ENCODE assay signal across 12 mouse cellular contexts in the genomic region with DNA sequence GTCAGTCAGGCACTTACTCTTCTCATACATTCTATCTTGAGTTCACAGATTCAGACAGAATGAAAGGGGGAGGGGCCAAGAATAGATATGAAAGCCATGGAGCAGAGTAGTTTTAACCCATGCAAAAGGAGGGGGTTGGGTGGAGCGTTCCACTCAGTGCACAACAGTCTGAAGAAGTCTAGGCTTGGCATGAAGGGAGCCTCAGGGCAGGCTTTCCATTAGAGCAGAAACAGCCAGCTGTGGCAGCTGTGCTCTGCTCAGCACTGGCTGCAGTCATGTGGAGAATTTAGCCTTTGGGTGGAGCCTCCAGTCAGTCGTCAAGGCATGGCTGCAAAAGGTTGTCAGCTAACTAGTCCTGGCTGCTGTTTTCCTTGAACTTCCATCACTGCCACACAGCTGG.
DNase-seq lines count a peak whose midpoint lies in the region; ATAC-seq lines count a peak whose summit lies in the region.
"Had no signal": no experiment of that assay in that cellular context is flagged by ENCODE, and none has a peak within 500 bp of the region (broad histone marks: within the 10 kb centered on the region; RNA-seq: fewer than 3 reads in every experiment).

No protein-coding gene starts in this region.

- no peak overlapping the region for H3K27ac ChIP-seq in kidney, embryonic 14.5 days (ENCODE audit: low read depth, low read length)
- H3K27ac ChIP-seq in neural tube, embryonic 13.5 days (replicated peaks): no peak overlapping the region
- H3K27ac ChIP-seq in neural tube, embryonic 15.5 days (replicated peaks): no peak overlapping the region
- H3K27ac ChIP-seq: limb, embryonic 12.5 days; midbrain, embryonic 13.5 days; neural tube, embryonic 12.5 days had no signal

- DNase-seq in kidney, postnatal 36 days: no peak
- peak; percentile 21 for DNase-seq in forelimb bud, embryonic 11.5 days (ENCODE audit: low read depth, low spot score)
- DNase-seq in testis, postnatal 10 days (ENCODE audit: low spot score): no peak
- DNase-seq: cerebellum, adult 8-10 months had no signal

- no peaks in the 10 kb centered on the region for H3K4me1 ChIP-seq in kidney, embryonic 14.5 days (ENCODE audit: control insufficient read depth, insufficient read depth, low read length)
- no peaks in the 10 kb centered on the region for H3K4me1 ChIP-seq in neural tube, embryonic 13.5 days (replicated peaks)
- no peaks in the 10 kb centered on the region for H3K4me1 ChIP-seq in neural tube, embryonic 15.5 days
- H3K4me1 ChIP-seq: midbrain, embryonic 13.5 days; neural tube, embryonic 12.5 days had no signal

- H3K4me2 ChIP-seq in kidney, embryonic 14.5 days (replicated peaks; ENCODE audit: low read depth, low read length): no peak overlapping the region
- H3K4me2 ChIP-seq in neural tube, embryonic 13.5 days: no peak overlapping the region
- no peak overlapping the region for H3K4me2 ChIP-seq in neural tube, embryonic 15.5 days
- H3K4me2 ChIP-seq: limb, embryonic 12.5 days; midbrain, embryonic 13.5 days; neural tube, embryonic 12.5 days had no signal

- no peak overlapping the region for H3K4me3 ChIP-seq in kidney, embryonic 14.5 days (ENCODE audit: low read length)
- no peak overlapping the region for H3K4me3 ChIP-seq in neural tube, embryonic 13.5 days
- H3K4me3 ChIP-seq in neural tube, embryonic 15.5 days (replicated peaks): no peak overlapping the region
- H3K4me3 ChIP-seq: limb, embryonic 12.5 days; midbrain, embryonic 13.5 days; neural tube, embryonic 12.5 days had no signal

- no peaks in the 10 kb centered on the region for H3K27me3 ChIP-seq in kidney, embryonic 14.5 days (ENCODE audit: control insufficient read depth, insufficient read depth, low read length)
- no peaks in the 10 kb centered on the region for H3K27me3 ChIP-seq in neural tube, embryonic 13.5 days
- no peaks in the 10 kb centered on the region for H3K27me3 ChIP-seq in neural tube, embryonic 15.5 days (replicated peaks)
- H3K27me3 ChIP-seq: limb, embryonic 12.5 days; midbrain, embryonic 13.5 days; neural tube, embryonic 12.5 days had no signal

- WGBS in kidney, embryonic 14.5 days: 45% methylated on average over 2 of the region's 2 CpGs
- 31% methylated on average over 2 of the region's 2 CpGs for WGBS in neural tube, embryonic 13.5 days
- WGBS in neural tube, embryonic 15.5 days: 63% methylated on average over 2 of the region's 2 CpGs

- peak; percentile 77; the same call in 1 of the 2 replicates for ATAC-seq in kidney, embryonic 14.5 days (ENCODE audit: low FRiP score, low TSS enrichment)
- ATAC-seq in neural tube, embryonic 13.5 days (ENCODE audit: low read depth): peak; percentile 27; the same call in 1 of the 2 replicates
- no peak for ATAC-seq in neural tube, embryonic 15.5 days (ENCODE audit: low FRiP score)
- ATAC-seq in granulocyte monocyte progenitor cell, adult 5-6 weeks (replicated peaks; ENCODE audit: poor library complexity, severe bottlenecking): no peak
- ATAC-seq in erythroid progenitor cell, adult 5-6 weeks (replicated peaks; ENCODE audit: low FRiP score, poor library complexity, severe bottlenecking): no peak
- ATAC-seq: midbrain, embryonic 13.5 days had no signal

- H3K9ac ChIP-seq in kidney, embryonic 14.5 days (ENCODE audit: low read depth, low read length): no peak overlapping the region
- H3K9ac ChIP-seq in neural tube, embryonic 13.5 days: no peak overlapping the region
- H3K9ac ChIP-seq in neural tube, embryonic 15.5 days (replicated peaks): no peak overlapping the region
- H3K9ac ChIP-seq: limb, embryonic 12.5 days; midbrain, embryonic 13.5 days; neural tube, embryonic 12.5 days had no signal

- H3K9me3 ChIP-seq in kidney, embryonic 14.5 days (ENCODE audit: control insufficient read depth, low read length): no peaks in the 10 kb centered on the region
- H3K9me3 ChIP-seq in neural tube, embryonic 13.5 days: no peaks in the 10 kb centered on the region
- H3K9me3 ChIP-seq in neural tube, embryonic 15.5 days (replicated peaks): no peaks in the 10 kb centered on the region
- H3K9me3 ChIP-seq: limb, embryonic 12.5 days; midbrain, embryonic 13.5 days; neural tube, embryonic 12.5 days had no signal

- no peaks in the 10 kb centered on the region for H3K36me3 ChIP-seq in kidney, embryonic 14.5 days (ENCODE audit: control insufficient read depth, insufficient read depth, low read length)
- H3K36me3 ChIP-seq in neural tube, embryonic 13.5 days: no peaks in the 10 kb centered on the region
- H3K36me3 ChIP-seq in neural tube, embryonic 15.5 days: no peaks in the 10 kb centered on the region
- H3K36me3 ChIP-seq: limb, embryonic 12.5 days; midbrain, embryonic 13.5 days; neural tube, embryonic 12.5 days had no signal

Comparison
In these comparisons a context has a peak if more than half of its experiments do, and no peak if none do; other contexts are left out.
1. ATAC-seq: peak in kidney, embryonic 14.5 days (single experiment) and neural tube, embryonic 13.5 days (single experiment); none in neural tube, embryonic 15.5 days (single experiment), granulocyte monocyte progenitor cell, adult 5-6 weeks (single experiment) and erythroid progenitor cell, adult 5-6 weeks (single experiment).